Mouse (Mus musculus) C2C12 (cell line): ENCODE measurements at regions not wholly inside any gene's neighbourhood (a gene's known extent, or its start where the extent isn't known, plus 50 kb on each side); places are given as distances from the start of the nearest gene placed in this dataset.

Experiments
- CTCF ChIP-seq: IDR thresholded peaks from one replicate; pipeline ENCODE4 v1.5.1; 2011; ENCODE audit not compliant: control insufficient read depth, insufficient read depth, insufficient read length
- MAX ChIP-seq: IDR thresholded peaks from one replicate; pipeline ENCODE4 v1.6.1; 2011; ENCODE audit warnings: mild to moderate bottlenecking, control low read depth

DNA sequence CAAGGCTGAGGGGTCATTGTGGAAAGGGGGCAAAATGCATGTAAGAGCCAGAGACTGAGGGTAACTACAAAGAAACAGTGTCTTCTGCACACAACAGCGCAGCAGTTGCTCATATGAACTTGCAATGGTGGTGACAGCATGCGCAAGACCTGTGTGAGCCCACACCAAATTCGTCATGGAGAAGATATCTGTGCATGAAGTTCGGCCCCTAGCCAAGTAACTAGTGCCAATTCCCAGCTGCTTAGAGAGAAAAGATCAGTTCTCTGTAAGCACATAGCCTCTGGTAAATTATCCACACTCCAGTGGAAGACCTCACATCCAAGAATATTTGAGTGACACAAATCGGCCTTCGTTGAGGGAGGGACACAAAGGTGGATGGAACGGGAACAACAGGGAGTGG, 182.7 kb upstream of the G2e3 start:
- TF ChIP-seq CTCF, result no peak
- TF ChIP-seq MAX, result no peak
